Mouse (Mus musculus) brain, embryonic 14.5 days (tissue): ENCODE data around the gene Swsap1.

ENCODE experiments used
- CTCF ChIP-seq: fragments of 200-500 bp; IDR thresholded peaks from 2 replicates; pipeline ENCODE4 v1.5.1; 2012; ENCODE audit warnings: inconsistent platforms, mild to moderate bottlenecking, moderate library complexity, borderline replicate concordance; ENCODE audit not compliant: insufficient read depth, insufficient read length; ENCODE audit errors: extremely low read depth
- POLR2A ChIP-seq: fragments of 200-500 bp; IDR thresholded peaks from 2 replicates; pipeline ENCODE4 v1.6.1; 2012; ENCODE audit warnings: mild to moderate bottlenecking, inconsistent platforms, borderline replicate concordance; ENCODE audit not compliant: poor library complexity, insufficient read depth, insufficient read length, severe bottlenecking; ENCODE audit errors: extremely low read depth

- TF ChIP-seq CTCF: no peak
- no peak for TF ChIP-seq POLR2A
Observed at GRCm38 (mm10) chr9:21925506-21925905, 30.0 kb upstream of the Swsap1 start.
